Mouse (Mus musculus): ENCODE measurements around the gene Crabp1.
A peak's percentile ranks its signal among the peaks of the same experiment; 100 is the strongest.

- TF ChIP-seq POLR2A (IDR thresholded peaks at IDR 0.05; ENCODE audit: low read depth, low read length) = no peak
- TF ChIP-seq CTCF (IDR thresholded peaks at IDR 0.05; ENCODE audit: extremely low read depth, insufficient read depth, insufficient read length, insufficient replicate concordance) = peak; percentile 6; the same call in 1 of the 2 replicates
Observed at GRCm38 (mm10) chr9:54821442-54822100, 57.0 kb downstream of the Crabp1 start.
